In genomic region chr14:48213593-48213992, GRCm38 (mm10) we compare ENCODE assay signal across 17 mouse cellular contexts.
"Had no signal": no experiment of that assay in that cellular context is flagged by ENCODE, and none has a peak within 500 bp of the region (broad histone marks: within the 10 kb centered on the region; RNA-seq: fewer than 3 reads in every experiment).

No protein-coding gene starts in this region.

- H3K9ac ChIP-seq: kidney, embryonic 15.5 days; liver, embryonic 13.5 days had no signal

- H3K9me3 ChIP-seq: kidney, embryonic 15.5 days; liver, embryonic 13.5 days had no signal

- DNase-seq: kidney, adult 8-10 months; kidney, postnatal 10 days; layer of hippocampus, postnatal 36 days; left cerebral cortex, postnatal 4 days; liver, embryonic 13.5 days; lung, adult 2 months; lung, postnatal 14 days; lung, postnatal 4 days; midbrain, embryonic 14.5 days; right cerebral cortex, postnatal 14 days; right cerebral cortex, postnatal 4 days; thymus, adult 2 months; thymus, postnatal 36 days had no signal

- H3K27ac ChIP-seq: kidney, embryonic 15.5 days; left cerebral cortex, adult 2 months; liver, embryonic 13.5 days; stomach, postnatal 0 days had no signal

- H3K4me3 ChIP-seq: kidney, embryonic 15.5 days; left cerebral cortex, adult 2 months; liver, embryonic 13.5 days had no signal

- H3K36me3 ChIP-seq: kidney, embryonic 15.5 days; liver, embryonic 13.5 days had no signal

- H3K4me2 ChIP-seq: kidney, embryonic 15.5 days; liver, embryonic 13.5 days; midbrain, embryonic 11.5 days had no signal

- H3K27me3 ChIP-seq: kidney, embryonic 15.5 days; liver, embryonic 13.5 days had no signal

- H3K4me1 ChIP-seq: liver, embryonic 13.5 days had no signal
